Mouse (Mus musculus) adrenal gland (tissue): Measurements from ENCODE around the gene Nefh.

ENCODE experiments used
- intact Hi-C: fragments of 180-260 bp; cut with DNase I; formaldehyde crosslinking; loops from one replicate; pipeline ENCODE4 v1.15.1; 2025
- microRNA-seq, 2 experiments: library from miRNA; unstranded; fragments of <30 nt; microRNA quantifications; one replicate each; pipeline ENCODE4; 2019

The Nefh gene

DNA sequence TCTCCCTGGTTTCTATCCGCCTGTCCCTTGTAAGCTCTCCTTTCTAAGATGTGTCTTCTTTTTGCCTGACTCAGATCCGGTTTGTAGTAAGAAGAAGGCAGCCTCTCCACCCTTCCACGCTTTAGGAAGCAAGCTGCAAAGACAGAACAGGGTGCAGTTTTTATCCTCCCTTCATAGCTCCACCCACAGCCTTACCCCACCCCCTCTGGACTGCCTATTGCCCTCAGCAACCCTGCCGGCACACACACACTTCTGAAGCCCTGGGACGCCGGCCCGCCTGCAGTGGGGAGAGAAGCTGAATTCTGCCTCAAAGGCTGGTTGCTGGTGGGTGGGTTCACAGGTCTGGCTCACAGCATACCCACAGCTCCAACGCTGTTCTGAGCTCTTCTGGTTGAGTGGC, 6.1 kb upstream of the Nefh start:
- intact Hi-C loops = no loop called here

- intact Hi-C loops = no loop called here
Observed at GRCm38 (mm10) chr11:4953401-4953800, 5.5 kb upstream of the Nefh start.

DNA sequence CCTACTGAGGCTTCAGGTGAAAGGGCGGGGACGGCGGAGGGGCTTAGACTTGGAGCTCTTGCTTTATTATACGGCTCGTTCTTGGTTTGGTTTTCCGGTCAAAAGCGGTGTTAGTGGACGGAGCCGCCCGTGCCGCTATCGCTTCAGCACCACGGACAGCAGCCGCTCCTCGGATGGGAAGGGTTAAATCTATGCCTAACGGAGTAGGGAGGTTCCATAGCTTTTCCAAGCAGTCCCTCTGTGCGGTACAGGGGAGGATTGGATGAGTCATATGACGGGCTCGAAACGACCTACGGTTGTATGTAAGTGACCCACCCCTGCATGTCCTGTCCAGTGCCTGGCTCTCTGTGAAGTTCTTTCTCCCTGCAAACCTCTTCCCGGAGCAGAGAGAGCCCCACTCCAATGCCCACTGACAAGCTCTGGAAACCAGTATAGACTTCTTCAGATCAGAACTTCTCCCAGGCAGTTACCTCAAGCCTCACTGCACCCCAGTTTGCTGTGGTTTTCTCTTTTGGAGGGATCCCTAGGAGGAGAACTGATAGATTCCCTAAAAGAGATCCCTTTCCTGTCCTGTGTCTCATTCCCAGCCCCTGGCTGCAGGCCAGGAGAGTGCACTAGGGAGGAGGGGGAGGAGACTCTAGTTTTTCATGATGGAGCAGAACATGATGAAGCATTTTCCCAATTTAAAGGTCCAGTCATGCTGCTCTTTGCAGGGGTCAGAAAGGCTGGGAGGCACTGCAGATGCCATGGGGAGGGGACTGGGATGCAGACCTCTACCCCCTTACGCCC, 1.6 kb upstream of the Nefh start:
- intact Hi-C loops = no loop called here

DNA sequence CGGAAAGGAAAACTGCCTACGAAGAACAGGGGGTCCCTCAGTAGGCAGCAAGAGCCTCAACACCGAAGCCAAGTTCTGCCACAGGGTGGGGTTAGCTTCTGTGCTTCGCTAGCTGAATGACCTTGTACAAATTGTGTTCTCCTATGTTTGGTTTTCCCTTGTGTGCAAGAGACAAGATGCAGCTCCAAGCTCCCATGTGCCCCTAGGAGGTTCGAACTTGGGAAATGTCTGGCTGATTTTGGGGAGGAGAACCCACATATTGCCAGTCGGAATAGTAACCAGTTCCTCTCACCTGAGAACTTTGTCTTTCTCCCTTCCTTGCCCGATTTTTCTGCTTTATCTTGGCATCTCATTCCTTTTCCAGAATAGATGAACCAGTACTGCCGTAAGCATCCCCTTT, 928 bp upstream of the Nefh start:
- intact Hi-C loops = no loop called here

GRCm38 (mm10) chr11:4946947-4947812, 684 bp downstream of the Nefh start:
- intact Hi-C loops = no loop called here

- intact Hi-C loops = no loop called here
Observed at GRCm38 (mm10) chr11:4946530-4946929, 1.3 kb downstream of the Nefh start.

GRCm38 (mm10) chr11:4936243-4936642, 11.6 kb downstream of the Nefh start:
- intact Hi-C loops = no loop called here

DNA sequence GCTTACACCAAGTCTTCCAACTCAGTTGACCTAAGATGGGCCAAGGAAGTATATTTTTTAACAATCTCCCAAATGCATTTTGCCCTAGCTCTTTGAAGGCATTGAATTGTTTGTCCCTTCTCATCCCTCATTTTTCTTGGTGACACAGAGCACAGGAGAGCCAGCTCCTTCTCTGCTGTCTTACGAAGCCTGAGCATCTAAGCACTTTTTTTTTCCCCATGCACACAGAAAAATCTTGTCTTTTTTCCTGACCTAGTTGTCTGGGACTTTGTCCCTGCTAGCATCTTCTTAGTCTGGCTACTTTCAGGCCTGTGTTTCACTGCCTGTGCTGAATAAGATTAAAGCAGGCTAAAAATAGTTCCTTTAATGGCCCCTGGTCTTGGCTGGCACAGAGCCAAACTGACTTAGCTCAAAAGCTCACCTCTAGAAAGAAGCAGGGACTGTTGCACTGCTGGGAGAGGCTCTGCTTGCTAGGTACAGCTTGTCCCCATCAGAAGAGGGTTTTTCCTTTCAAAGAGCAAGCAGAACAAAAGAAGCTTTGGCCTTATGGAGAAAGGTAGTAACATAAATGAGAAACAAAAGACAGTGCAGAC, 16.8 kb downstream of the Nefh start:
- intact Hi-C loops = no loop called here

- intact Hi-C loops = no loop called here
Observed at GRCm38 (mm10) chr11:4927224-4927623, 20.6 kb downstream of the Nefh start.

GRCm38 (mm10) chr11:4921751-4922150, 26.1 kb downstream of the Nefh start:
- intact Hi-C loops = no loop called here

DNA sequence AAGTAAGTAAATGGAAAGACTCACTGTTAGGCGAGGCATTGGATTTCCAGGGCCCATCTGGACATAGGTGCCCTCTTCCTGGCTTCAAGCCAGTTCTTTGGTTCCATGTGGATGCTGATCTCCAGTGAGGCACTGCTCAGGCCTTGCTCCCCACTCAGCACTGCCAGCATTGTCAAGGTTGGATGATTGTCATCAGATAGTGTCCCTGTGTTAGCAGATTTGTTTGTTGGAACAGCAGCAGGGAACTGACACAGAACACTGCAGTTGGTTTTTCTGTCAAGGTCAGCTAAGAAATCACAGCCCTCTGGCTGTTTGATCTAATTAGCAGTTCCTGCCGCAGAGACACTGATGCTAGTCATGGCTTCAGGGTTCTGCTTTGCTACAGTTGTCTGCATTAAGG, 26.6 kb downstream of the Nefh start:
- intact Hi-C loops = no loop called here

DNA sequence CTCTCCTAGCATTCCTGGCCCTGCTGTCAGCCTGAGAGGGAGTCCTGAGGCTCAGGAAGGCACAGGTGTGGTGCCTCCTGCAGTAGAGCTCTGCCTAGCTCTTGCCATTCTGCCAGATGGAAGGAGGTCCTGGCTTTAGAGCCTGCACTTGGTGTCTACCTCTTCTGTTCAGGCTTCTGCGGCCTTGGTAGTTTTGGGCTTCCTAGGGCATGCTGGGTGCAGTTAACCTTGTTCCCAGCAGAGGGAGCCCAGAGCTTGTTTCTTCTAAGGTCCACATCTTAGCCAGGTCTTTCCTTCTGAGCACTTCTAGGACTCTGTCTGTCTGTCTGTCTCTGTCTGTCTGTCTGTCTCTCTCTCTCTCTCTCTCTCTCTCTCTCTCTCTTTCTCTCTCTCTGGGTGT, 31.8 kb downstream of the Nefh start:
- intact Hi-C loops = loop anchor here (2.0 kb wide), 1 partner anchor 59 kb away; no protein-coding TSS in a partner anchor

- intact Hi-C loops = no loop called here
Observed at GRCm38 (mm10) chr11:4906231-4906630, 41.6 kb downstream of the Nefh start.

GRCm38 (mm10) chr11:4901956-4902355, 45.9 kb downstream of the Nefh start:
- intact Hi-C loops = no loop called here

- intact Hi-C loops = no loop called here
Observed at GRCm38 (mm10) chr11:4900437-4900836, 47.4 kb downstream of the Nefh start.

GRCm38 (mm10) chr11:4894848-4895816, 52.7 kb downstream of the Nefh start, which contains the start of gene Thoc5:
Gene Thoc5, plus strand, starts transcription at chr11:4895320.
- intact Hi-C loops = no loop called here

Small RNA genes lying within 50 kb of the gene (microRNA-seq; reads per million reads assigned to microRNA genes)
- 0.25 to 0.80 reads per million in 2 experiments for gene Mir6918
